Mouse (Mus musculus): ENCODE data around the gene Zfp36l1. TPM values are rescaled to one million over a fixed set of nuclear protein-coding genes. Genes with fewer than 3 reads are reported as not detected.

Gene Zfp36l1
- polyA plus RNA-seq (2015; fragmentation: Nextera tagmentation; extraction: Ambion mirVana): 48.6 and 57.6 TPM in 2 replicates

GRCm38 (mm10) chr12:80112852-80113551, at the start of gene Zfp36l1:
Zfp36l1 (minus strand) TSS chr12:80113013.

Other genes starting within 250 kb of the Zfp36l1 start
- 6.6 and 8.9 TPM in 2 replicates for gene Actn1, start 147.4 kb upstream of the Zfp36l1 start, polyA plus RNA-seq (2015; fragmentation: Nextera tagmentation; extraction: Ambion mirVana)